Mouse (Mus musculus): ENCODE measurements around the gene BC049715.

Gene BC049715

DNA sequence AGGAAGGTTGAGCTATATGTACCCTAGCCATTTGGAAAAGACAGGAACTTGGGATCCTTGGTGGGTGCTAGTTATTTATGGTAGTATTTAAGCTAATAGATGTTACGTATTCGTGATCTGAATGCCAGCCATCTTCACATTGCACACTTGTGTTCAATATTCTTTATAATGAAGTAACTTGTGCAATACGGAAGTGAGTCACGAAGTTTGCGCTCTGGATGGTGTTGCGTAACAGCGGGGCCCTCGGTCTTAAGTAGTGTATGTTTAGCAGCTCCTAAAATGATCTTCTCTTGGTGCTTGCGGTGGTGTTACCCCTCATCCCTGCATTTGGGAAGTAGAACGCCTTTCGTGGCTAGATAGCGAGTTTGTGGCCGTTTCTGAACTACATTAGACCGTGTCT lies 18.3 kb upstream of the BC049715 start:
- peak; percentile 45 for DNase-seq

DNA sequence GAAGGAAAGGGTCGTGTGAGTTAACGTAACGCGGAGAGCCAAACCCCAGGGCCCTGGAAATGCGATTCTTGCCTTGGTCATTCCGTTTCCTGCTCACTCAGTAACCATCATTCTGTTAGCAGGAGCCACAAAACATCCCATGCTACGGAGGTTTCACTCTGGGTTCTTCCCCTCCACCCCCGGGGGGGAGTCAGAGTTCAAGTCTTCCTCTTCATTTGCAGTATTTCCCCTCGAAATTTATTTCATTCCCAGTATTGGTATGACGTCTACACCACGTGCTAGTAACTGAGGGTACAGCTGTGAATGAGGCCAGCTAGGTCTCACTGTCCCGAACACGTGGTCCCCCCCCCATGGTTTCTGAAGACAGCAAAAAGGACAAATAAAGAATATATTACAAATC lies 17.8 kb upstream of the BC049715 start:
- DNase-seq: no peak

GRCm38 (mm10) chr6:136811196-136811595 lies 16.2 kb upstream of the BC049715 start:
- DNase-seq: no peak

DNA sequence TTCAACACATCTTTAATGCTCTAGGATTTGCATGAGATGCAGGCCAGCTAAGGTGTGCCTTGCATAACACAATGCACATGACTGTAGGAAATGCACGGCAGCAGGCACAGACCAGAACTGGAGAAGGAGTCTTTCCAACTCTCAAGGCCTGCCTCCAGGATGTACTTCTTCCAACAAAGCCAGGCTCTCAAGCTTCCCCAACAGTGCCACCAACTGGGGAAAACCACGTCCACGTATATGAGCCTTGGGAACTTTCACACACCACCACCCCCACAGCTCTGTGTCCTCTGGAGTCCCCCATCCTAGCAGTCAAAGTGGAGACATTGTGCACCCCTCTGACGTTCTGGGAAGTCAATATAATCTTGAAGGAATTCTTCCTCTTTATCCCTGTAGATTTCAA lies 14.3 kb upstream of the BC049715 start:
- no peak for DNase-seq

GRCm38 (mm10) chr6:136815381-136815780 lies 12.0 kb upstream of the BC049715 start:
- no peak for DNase-seq

- DNase-seq: no peak
Observed at GRCm38 (mm10) chr6:136816826-136817225, 10.6 kb upstream of the BC049715 start.

GRCm38 (mm10) chr6:136817549-136817948 lies 9.9 kb upstream of the BC049715 start:
- no peak for DNase-seq

- no peak for DNase-seq
Observed at GRCm38 (mm10) chr6:136820381-136820780, 7.0 kb upstream of the BC049715 start.

- DNase-seq: no peak
Observed at GRCm38 (mm10) chr6:136821086-136821485, 6.3 kb upstream of the BC049715 start.

- no peak for DNase-seq
Observed at GRCm38 (mm10) chr6:136824987-136825386, 2.4 kb upstream of the BC049715 start.

- DNase-seq: no peak
Observed at GRCm38 (mm10) chr6:136827116-136827515, 310 bp upstream of the BC049715 start.

- DNase-seq: peak; percentile 93
Observed at GRCm38 (mm10) chr6:136827881-136828561, 595 bp downstream of the BC049715 start, which contains the start of gene Wbp11. Wbp11 (minus strand) TSS chr6:136828233.

GRCm38 (mm10) chr6:136828681-136829080 lies 1.3 kb downstream of the BC049715 start:
- DNase-seq: no peak

- DNase-seq: peak; percentile 49
Observed at GRCm38 (mm10) chr6:136831712-136832111, 4.3 kb downstream of the BC049715 start.

DNA sequence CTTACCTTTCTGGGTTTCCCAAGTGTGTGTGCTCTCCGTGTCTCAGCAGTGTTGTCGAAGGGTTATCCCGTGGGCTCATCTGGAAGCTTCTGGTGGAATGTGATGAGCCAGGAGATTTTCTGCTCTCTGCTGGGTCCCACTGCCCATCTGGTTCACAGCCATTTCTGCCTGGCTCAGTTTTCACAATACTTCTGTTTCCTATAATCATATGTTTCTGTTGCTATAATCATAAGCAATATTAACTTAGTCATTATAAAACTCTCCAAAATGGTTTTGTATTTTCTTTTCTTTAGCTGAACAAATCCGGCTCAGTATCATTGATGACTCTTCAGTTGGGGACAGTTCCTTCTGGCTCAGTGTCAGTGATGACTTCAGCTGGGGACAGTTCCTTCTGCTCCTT lies 7.9 kb downstream of the BC049715 start, which contains the start of gene Smco3:
Smco3 (minus strand) TSS at position 101 of the 400 bp plus-strand sequence.
- DNase-seq: no peak

DNA sequence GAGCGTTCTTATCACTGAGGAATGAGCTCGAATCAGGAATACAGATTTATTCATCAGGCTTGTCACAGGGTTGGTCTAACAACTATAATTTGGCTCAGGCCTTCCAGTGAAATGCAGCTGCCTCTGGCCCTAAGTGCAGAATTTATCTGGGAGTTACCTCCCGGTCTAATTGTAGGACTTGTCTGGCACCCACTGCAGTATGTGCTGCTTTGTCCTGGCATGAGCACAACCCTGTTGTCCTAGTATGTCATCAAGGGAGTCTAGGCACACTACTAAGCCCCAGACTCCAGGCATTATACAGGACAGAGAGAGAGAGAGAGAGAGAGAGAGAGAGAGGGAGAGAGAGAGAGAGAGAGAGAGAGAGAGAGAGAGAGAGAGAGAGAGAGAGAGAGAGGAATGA lies 9.9 kb downstream of the BC049715 start:
- DNase-seq: no peak

DNA sequence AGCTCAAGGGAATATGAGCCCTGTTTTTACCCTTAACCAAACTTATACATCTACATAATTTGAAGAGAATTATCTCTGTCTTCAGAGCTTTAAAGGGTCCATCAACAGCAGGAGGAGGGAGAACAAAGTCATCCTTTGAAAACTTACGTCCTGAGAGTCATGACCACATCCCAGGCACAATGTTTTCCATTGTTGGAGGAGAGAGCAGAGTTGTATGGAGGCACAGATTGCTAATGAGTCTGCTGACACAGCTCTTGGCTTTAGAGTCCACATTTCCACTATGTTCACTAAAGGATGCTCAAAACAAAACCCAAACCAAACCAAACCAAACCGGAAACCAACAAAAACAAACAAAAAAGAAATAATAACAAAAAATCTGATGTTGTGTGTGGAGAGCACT lies 17.5 kb downstream of the BC049715 start:
- DNase-seq: no peak

DNA sequence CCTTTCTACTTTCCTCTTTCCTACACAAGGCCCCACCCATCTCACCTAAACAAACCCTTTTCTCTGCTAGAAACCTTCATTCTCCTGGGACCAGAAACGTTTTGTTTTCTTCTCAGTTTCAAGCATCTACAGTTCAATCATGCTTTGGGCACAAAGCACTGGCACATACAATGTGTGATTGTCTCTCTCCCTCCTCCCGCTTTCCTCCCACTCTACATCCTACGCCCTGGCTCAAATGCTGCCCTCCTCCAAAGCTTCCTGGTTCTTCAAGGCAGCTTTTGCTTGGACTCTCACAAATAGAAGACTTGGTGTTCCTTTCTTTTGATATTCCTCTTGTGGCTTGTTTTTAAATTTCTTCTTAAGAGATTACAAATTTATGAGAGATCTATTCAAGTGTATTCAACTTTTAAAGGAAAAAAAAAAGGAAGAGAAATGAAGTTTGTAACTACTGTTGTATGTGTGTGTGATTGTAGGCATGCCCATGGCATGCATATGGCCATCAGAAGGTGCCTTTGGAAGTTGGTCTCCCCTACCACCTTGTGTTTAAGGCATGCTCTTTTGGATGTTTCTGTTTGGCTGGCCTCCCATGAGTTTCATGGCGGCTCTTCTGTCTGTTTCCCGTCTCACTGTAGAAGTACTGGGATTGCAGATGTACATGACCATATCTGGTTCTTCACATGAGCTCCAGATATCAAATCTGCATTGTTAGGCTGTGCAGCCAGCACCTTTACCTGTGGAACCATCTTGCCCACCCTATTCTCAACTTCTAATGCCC lies 18.5 kb downstream of the BC049715 start:
- DNase-seq: no peak

- DNase-seq: no peak
Observed at GRCm38 (mm10) chr6:136847267-136847666, 19.8 kb downstream of the BC049715 start.

- DNase-seq: peak; percentile 64
Observed at GRCm38 (mm10) chr6:136847790-136848189, 20.4 kb downstream of the BC049715 start.

DNA sequence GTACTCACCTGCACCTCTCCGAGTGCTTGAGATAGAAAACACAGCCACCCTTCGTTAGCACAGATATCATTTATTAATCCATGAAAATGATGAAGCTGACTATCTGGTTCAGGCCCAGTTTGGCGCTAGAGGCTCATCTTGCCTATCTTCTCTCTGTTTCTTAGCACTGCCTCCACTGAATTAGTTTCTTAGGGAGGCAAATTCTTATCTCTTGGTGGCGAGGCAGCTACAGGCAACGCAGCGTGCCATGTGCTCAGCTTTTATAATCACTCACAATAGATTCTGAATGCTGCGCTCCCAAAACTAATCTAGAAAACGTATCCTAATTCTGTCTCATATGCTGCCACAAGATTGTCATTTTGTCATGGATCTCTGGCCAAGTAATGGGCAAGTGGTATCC lies 21.0 kb downstream of the BC049715 start:
- DNase-seq: no peak

DNA sequence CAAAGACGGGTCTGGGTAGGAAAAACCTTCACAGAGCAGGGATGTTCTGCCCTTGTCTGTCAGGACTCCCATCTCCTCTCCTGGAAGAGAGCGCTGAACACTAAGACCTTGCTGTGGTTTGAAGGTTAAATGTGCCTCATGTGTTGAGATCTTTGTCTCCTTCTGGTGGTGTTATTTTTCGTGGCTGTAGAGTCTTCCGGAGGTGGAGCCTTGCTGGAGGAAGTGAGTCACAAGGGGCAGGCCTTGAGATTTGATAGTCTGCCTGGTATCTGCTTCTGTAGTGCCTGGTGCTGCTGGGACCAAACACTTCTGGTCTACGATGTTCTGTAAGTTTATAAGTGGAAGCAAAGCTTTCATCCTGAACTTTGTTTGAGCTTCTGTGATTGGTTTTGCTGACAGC lies 21.5 kb downstream of the BC049715 start:
- DNase-seq: no peak

GRCm38 (mm10) chr6:136850267-136850666 lies 22.8 kb downstream of the BC049715 start:
- DNase-seq: no peak

GRCm38 (mm10) chr6:136852348-136852747 lies 24.9 kb downstream of the BC049715 start:
- DNase-seq: no peak
